Comparison of ENCODE assay signal across 16 mouse cellular contexts in genomic region chr7:112074868-112075267, GRCm38 (mm10).
"Had no signal": no experiment of that assay in that cellular context is flagged by ENCODE, and none has a peak within 500 bp of the region (broad histone marks: within the 10 kb centered on the region; RNA-seq: fewer than 3 reads in every experiment).

No protein-coding gene starts in this region.

- H3K9me3 ChIP-seq: kidney, embryonic 15.5 days; limb, embryonic 12.5 days; liver, embryonic 13.5 days; midbrain, embryonic 15.5 days; neural tube, embryonic 12.5 days; stomach, embryonic 15.5 days had no signal

- H3K4me3 ChIP-seq: kidney, embryonic 15.5 days; limb, embryonic 12.5 days; liver, embryonic 13.5 days; midbrain, embryonic 15.5 days; neural tube, embryonic 12.5 days; stomach, embryonic 15.5 days had no signal

- H3K4me2 ChIP-seq: kidney, embryonic 15.5 days; limb, embryonic 12.5 days; liver, embryonic 13.5 days; midbrain, embryonic 11.5 days; midbrain, embryonic 15.5 days; neural tube, embryonic 12.5 days; stomach, embryonic 15.5 days had no signal

- H3K27me3 ChIP-seq: kidney, embryonic 15.5 days; limb, embryonic 12.5 days; liver, embryonic 13.5 days; midbrain, embryonic 15.5 days; neural tube, embryonic 12.5 days; stomach, embryonic 15.5 days had no signal

- H3K4me1 ChIP-seq: limb, embryonic 12.5 days; liver, embryonic 13.5 days; midbrain, embryonic 15.5 days; neural tube, embryonic 12.5 days; stomach, embryonic 15.5 days had no signal

- ATAC-seq: liver, postnatal 0 days; midbrain, embryonic 15.5 days had no signal

- H3K27ac ChIP-seq: kidney, embryonic 15.5 days; limb, embryonic 12.5 days; liver, embryonic 13.5 days; midbrain, embryonic 15.5 days; neural tube, embryonic 12.5 days; stomach, embryonic 15.5 days had no signal

- H3K9ac ChIP-seq: kidney, embryonic 15.5 days; limb, embryonic 12.5 days; liver, embryonic 13.5 days; liver, postnatal 0 days; midbrain, embryonic 15.5 days; neural tube, embryonic 12.5 days; stomach, embryonic 15.5 days had no signal

- DNase-seq: kidney, adult 18-20 months; kidney, postnatal 14 days; layer of hippocampus, postnatal 36 days; liver; liver, embryonic 13.5 days; liver, postnatal 0 days; lung, postnatal 36 days; retina, postnatal 1 day; right cerebral cortex, postnatal 4 days; thymus, postnatal 36 days had no signal
